Mouse (Mus musculus) intestine, postnatal 0 days (tissue): Measurements from ENCODE around the gene Coq10a. TPM values are rescaled to one million over a fixed set of nuclear protein-coding genes. Genes with fewer than 3 reads are reported as not detected.
A peak's percentile ranks its signal among the peaks of the same experiment; 100 is the strongest.

Source experiments
- ATAC-seq: fragments of 200-750 bp; cut with Nextera tagmentation; 2 replicates; pipeline ENCODE4 v1.8.0; 2017; ENCODE audit warnings: mild to moderate bottlenecking, moderate TSS enrichment, moderate library complexity
- H3K27ac ChIP-seq: fragments of 300-500 bp; sonication (generic); 2 replicates; pipeline ENCODE4 v1.5.1; 2014; ENCODE audit warnings: mild to moderate bottlenecking, low read depth, low read length, moderate library complexity
- H3K27me3 ChIP-seq: fragments of 300-500 bp; sonication (generic); replicated peaks from 2 replicates; pipeline ENCODE4 v1.6.1; 2014; ENCODE audit warnings: low read length, mixed read lengths; ENCODE audit not compliant: control insufficient read depth, insufficient read depth
- H3K36me3 ChIP-seq: fragments of 300-500 bp; sonication (generic); 2 replicates; pipeline ENCODE4 v1.6.1; 2014; ENCODE audit warnings: mild to moderate bottlenecking, moderate library complexity; ENCODE audit not compliant: control insufficient read depth, insufficient read depth
- H3K4me1 ChIP-seq: fragments of 300-500 bp; sonication (generic); replicated peaks from 2 replicates; pipeline ENCODE4 v1.6.1; 2014; ENCODE audit warnings: antibody characterized with exemption, low read length, mixed read lengths; ENCODE audit not compliant: control insufficient read depth, insufficient read depth
- H3K4me2 ChIP-seq: fragments of 300-500 bp; sonication (generic); replicated peaks from 2 replicates; pipeline ENCODE4 v1.6.1; 2014; ENCODE audit warnings: low read depth, mild to moderate bottlenecking, moderate library complexity
- H3K4me3 ChIP-seq: fragments of 300-500 bp; sonication (generic); 2 replicates; pipeline ENCODE4 v1.5.1; 2014; ENCODE audit warnings: low read depth, low read length
- H3K9ac ChIP-seq: fragments of 300-500 bp; sonication (generic); 2 replicates; pipeline ENCODE4 v1.6.1; 2014; ENCODE audit warnings: mild to moderate bottlenecking, low read depth, low read length
- H3K9me3 ChIP-seq: fragments of 300-500 bp; sonication (generic); 2 replicates; pipeline ENCODE4 v1.6.1; 2016; ENCODE audit warnings: mixed run types; ENCODE audit not compliant: control insufficient read depth
- CTCF ChIP-seq: sonication (generic); IDR thresholded peaks from 2 replicates; pipeline ENCODE4 v1.5.1; 2016; ENCODE audit warnings: low read depth, mild to moderate bottlenecking, control low read depth, antibody characterized with exemption, moderate library complexity
- WGBS: fragments of 180-500 bp; shearing (Covaris S2); extraction: QIAGEN DNeasy Blood & Tissue Kit; methylation state at CpG from one replicate; pipeline ENCODE4 v1.1.7; 2014; 5-methylcytosine and 5-hydroxymethylcytosine counted together
- polyA plus RNA-seq: library from polyadenylated mRNA; unstranded; fragments of >200 nt; fragmentation: Nextera tagmentation; extraction: Ambion mirVana; gene quantifications from 2 replicates; pipeline ENCODE4 v1.2.1, GENCODE M21; 2015

The Coq10a gene
- polyA plus RNA-seq, 1 experiment from 2014 or later, result 22.3 TPM

- H3K9me3 ChIP-seq, result no peaks in the 10 kb centered on the region
- WGBS, result 56% methylated on average over 14 of the region's 14 CpGs
- no peak for TF ChIP-seq CTCF
- H3K4me2 ChIP-seq, result peak overlapping the region; percentile 93
- H3K4me1 ChIP-seq, result 0 out of 2 replicates have a peak, but pooled peaks cover 3% of the 10 kb centered on the region
- H3K36me3 ChIP-seq, result peaks cover 26% of the 10 kb centered on the region
- H3K27me3 ChIP-seq, result no peaks in the 10 kb centered on the region
- H3K9ac ChIP-seq, result peak overlapping the region; percentile 81
- ATAC-seq, result no peak
- no peak overlapping the region for H3K27ac ChIP-seq
- peak overlapping the region; percentile 69 for H3K4me3 ChIP-seq
Observed at GRCm38 (mm10) chr10:128377940-128378448, 9.2 kb upstream of the Coq10a start.

- Histone ChIP-seq H3K4me1 (0 out of 2 replicates have a peak, but pooled peaks cover 3% of the 10 kb centered on the region), H3K27me3 (no peaks in the 10 kb centered on the region)
- TF ChIP-seq CTCF, result no peak
Observed at GRCm38 (mm10) chr10:128377222-128377939, 8.6 kb upstream of the Coq10a start.

GRCm38 (mm10) chr10:128376455-128377211 is 7.8 kb upstream of the Coq10a start, which contains the start of gene Ankrd52:
Ankrd52 (plus strand) TSS chr10:128377115.
- peak within 1 kb of the TSS; percentile 69 for H3K4me3 ChIP-seq
- H3K4me2 ChIP-seq, result peak within 1 kb of the TSS; percentile 93
- peak within 1 kb of the TSS; percentile 82 for H3K27ac ChIP-seq
- H3K9me3 ChIP-seq, result no peaks in the 10 kb centered on the region
- TF ChIP-seq CTCF, result peak; percentile 67
- H3K36me3 ChIP-seq, result peaks cover 13% of the 10 kb centered on the region
- peak; percentile 90 for ATAC-seq
- H3K4me1 ChIP-seq, result 0 out of 2 replicates have a peak, but pooled peaks cover 3% of the 10 kb centered on the region
- under 1% methylated on average over 47 of the region's 73 CpGs for WGBS
- peak within 1 kb of the TSS; percentile 81 for H3K9ac ChIP-seq
- H3K27me3 ChIP-seq, result no peaks in the 10 kb centered on the region

More at GRCm38 (mm10) chr10:128377222-128377939, 8.6 kb upstream of the Coq10a start:
- Histone ChIP-seq H3K27ac (peak overlapping the region; percentile 82), H3K4me3 (peak overlapping the region; percentile 69), H3K4me2 (peak overlapping the region; percentile 93), H3K9me3 (no peaks in the 10 kb centered on the region), H3K9ac (peak overlapping the region; percentile 81), H3K36me3 (peaks cover 20% of the 10 kb centered on the region)
- WGBS, result under 1% methylated on average over 44 of the region's 47 CpGs
- peak; percentile 68 for ATAC-seq

GRCm38 (mm10) chr10:128376099-128376454 is 7.3 kb upstream of the Coq10a start:
- Histone ChIP-seq H3K4me1 (0 out of 2 replicates have a peak, but pooled peaks cover 3% of the 10 kb centered on the region), H3K9me3 (no peaks in the 10 kb centered on the region), H3K27ac (no peak overlapping the region), H3K9ac (peak overlapping the region; percentile 81; the same call in 1 of the 2 replicates), H3K4me3 (peak overlapping the region; percentile 69), H3K36me3 (peaks cover 7% of the 10 kb centered on the region; the same call in 1 of the 2 replicates), H3K27me3 (no peaks in the 10 kb centered on the region), H3K4me2 (peak overlapping the region; percentile 93)
- TF ChIP-seq CTCF, result no peak
- no peak for ATAC-seq
- WGBS, result 54% methylated on average over 4 of the region's 4 CpGs

GRCm38 (mm10) chr10:128374393-128374792 is 5.6 kb upstream of the Coq10a start:
- no peaks in the 10 kb centered on the region for H3K9me3 ChIP-seq
- H3K9ac ChIP-seq, result no peak overlapping the region
- no peaks in the 10 kb centered on the region for H3K27me3 ChIP-seq
- no peak overlapping the region for H3K4me3 ChIP-seq
- TF ChIP-seq CTCF, result peak; percentile 49
- no peak overlapping the region for H3K4me2 ChIP-seq
- peaks cover 3% of the 10 kb centered on the region; the same call in 1 of the 2 replicates for H3K36me3 ChIP-seq
- H3K4me1 ChIP-seq, result peaks cover 7% of the 10 kb centered on the region; the same call in 1 of the 2 replicates
- ATAC-seq, result no peak
- WGBS, result 80% methylated on average over 6 of the region's 6 CpGs
- no peak overlapping the region for H3K27ac ChIP-seq
